Mouse (Mus musculus) CH12.LX (cell line): ENCODE measurements around the gene Mad1l1. TPM values are rescaled to one million over a fixed set of nuclear protein-coding genes. Genes with fewer than 3 reads are reported as not detected.

Source experiments
- DNase-seq: peaks from one replicate; pipeline ENCODE4 v3.0.0-alpha.2; 2013; ENCODE audit errors: extremely low read depth
- H3K27ac ChIP-seq: 2 replicates; pipeline ENCODE4 v1.5.1; 2012; ENCODE audit warnings: low read depth, mild to moderate bottlenecking, control low read depth, moderate library complexity; ENCODE audit not compliant: insufficient read depth
- H3K27me3 ChIP-seq: replicated peaks from 2 replicates; pipeline ENCODE3; 2012; ENCODE audit warnings: inconsistent platforms
- H3K36me3 ChIP-seq, 2 experiments: replicated peaks in 1 of 2; 2 replicates each; pipeline versions ENCODE3 to v1.6.1; 2012; ENCODE audit warnings: inconsistent platforms in 1 of 2, low read length in 1 of 2, mild to moderate bottlenecking in 1 of 2, mixed read lengths in 1 of 2, moderate library complexity in 1 of 2; ENCODE audit not compliant: control insufficient read depth in 1 of 2, insufficient read depth in 1 of 2
- H3K4me1 ChIP-seq, 2 experiments: 2 replicates each; pipeline ENCODE4 v1.6.1; 2012; ENCODE audit warnings: inconsistent platforms in 1 of 2, moderate library complexity in 1 of 2; ENCODE audit not compliant: insufficient read depth in 2 of 2, control insufficient read depth in 1 of 2
- H3K4me2 ChIP-seq: 2 replicates; pipeline ENCODE4 v1.6.1; 2012; ENCODE audit warnings: low read depth, mild to moderate bottlenecking, control low read depth; ENCODE audit not compliant: poor library complexity, insufficient read depth, severe bottlenecking
- H3K4me3 ChIP-seq, 3 experiments: fragments of 150-350 bp in 1 of 3; sonication (generic) in 1 of 3; replicated peaks in 1 of 3; 2 replicates each; pipeline versions ENCODE3 to v1.5.1; 2011 to 2012; ENCODE audit warnings: low read depth in 2 of 3, low read length in 2 of 3, mild to moderate bottlenecking in 2 of 3, moderate library complexity in 2 of 3, control low read depth in 1 of 3, improper control_type of control experiment in 1 of 3, inconsistent platforms in 1 of 3, mixed read lengths in 1 of 3; ENCODE audit not compliant: poor library complexity in 1 of 3
- H3K79me2 ChIP-seq: replicated peaks from 2 replicates; pipeline ENCODE4 v1.6.1; 2012; ENCODE audit warnings: mild to moderate bottlenecking, moderate library complexity; ENCODE audit not compliant: control insufficient read depth, poor library complexity, insufficient read depth, severe bottlenecking; ENCODE audit errors: extremely low read depth
- H3K9ac ChIP-seq: 2 replicates; pipeline ENCODE4 v1.6.1; 2012; ENCODE audit warnings: low read depth, mild to moderate bottlenecking, control low read depth, moderate library complexity; ENCODE audit not compliant: insufficient read depth
- H3K9me3 ChIP-seq: replicated peaks from 2 replicates; pipeline ENCODE3; 2012; ENCODE audit warnings: low read length, inconsistent platforms, mixed read lengths
- CHD2 ChIP-seq: IDR thresholded peaks from 2 replicates; pipeline ENCODE4 v1.6.1; 2011; ENCODE audit warnings: low read length, improper control_type of control experiment
- GABPA ChIP-seq: IDR thresholded peaks from 2 replicates; pipeline ENCODE4 v1.6.1; 2012; ENCODE audit warnings: low read depth, low read length, improper control_type of control experiment, inconsistent platforms; ENCODE audit not compliant: insufficient replicate concordance
- JUND ChIP-seq: conservative IDR thresholded peaks from 2 replicates; pipeline ENCODE4 v1.6.1; 2011; ENCODE audit warnings: low read depth, low read length, improper control_type of control experiment
- MAFK ChIP-seq: IDR thresholded peaks from 2 replicates; pipeline ENCODE4 v1.6.1; 2011; ENCODE audit warnings: low read length, improper control_type of control experiment; ENCODE audit not compliant: insufficient replicate concordance
- MAX ChIP-seq: IDR thresholded peaks from 2 replicates; pipeline ENCODE4 v1.6.1; 2011; ENCODE audit warnings: low read length, improper control_type of control experiment
- MEF2A ChIP-seq: IDR thresholded peaks from 2 replicates; pipeline ENCODE4 v1.6.1; 2014; ENCODE audit warnings: low read depth, mild to moderate bottlenecking, inconsistent platforms, low read length, improper control_type of control experiment, borderline replicate concordance
- MXI1 ChIP-seq: IDR thresholded peaks from 2 replicates; pipeline ENCODE4 v1.6.1; 2011; ENCODE audit warnings: mild to moderate bottlenecking, low read depth, low read length, improper control_type of control experiment
- MYC ChIP-seq: IDR thresholded peaks from 2 replicates; pipeline ENCODE4 v1.6.1; 2011; ENCODE audit warnings: low read depth, mild to moderate bottlenecking, improper control_type of control experiment, low read length
- NELFE ChIP-seq: IDR thresholded peaks from 2 replicates; pipeline ENCODE4 v1.6.1; 2011; ENCODE audit warnings: low read depth, low read length, improper control_type of control experiment
- POLR2AphosphoS2 ChIP-seq: IDR thresholded peaks from 2 replicates; pipeline ENCODE4 v1.6.1; 2011; ENCODE audit warnings: low read depth, low read length, improper control_type of control experiment
- RCOR1 ChIP-seq: conservative IDR thresholded peaks from 2 replicates; pipeline ENCODE4 v1.6.1; 2012; ENCODE audit warnings: low read depth, mild to moderate bottlenecking, inconsistent platforms, low read length, improper control_type of control experiment
- SIN3A ChIP-seq: IDR thresholded peaks from 2 replicates; pipeline ENCODE4 v1.6.1; 2012; ENCODE audit warnings: low read length, improper control_type of control experiment, inconsistent platforms
- TBP ChIP-seq: conservative IDR thresholded peaks from 2 replicates; pipeline ENCODE4 v1.6.1; 2011; ENCODE audit warnings: low read depth, low read length, improper control_type of control experiment
- TCF12 ChIP-seq: IDR thresholded peaks from 2 replicates; pipeline ENCODE4 v1.6.1; 2014; ENCODE audit warnings: low read depth, mild to moderate bottlenecking, inconsistent platforms, low read length, improper control_type of control experiment
- USF1 ChIP-seq: IDR thresholded peaks from 2 replicates; pipeline ENCODE4 v1.6.1; 2014; ENCODE audit warnings: low read depth, mild to moderate bottlenecking, inconsistent platforms, low read length, improper control_type of control experiment
- ZKSCAN1 ChIP-seq: IDR thresholded peaks from 2 replicates; pipeline ENCODE4 v1.6.1; 2012; ENCODE audit warnings: low read depth, inconsistent platforms, low read length, improper control_type of control experiment, borderline replicate concordance
- ZNF384 ChIP-seq: IDR thresholded peaks from 2 replicates; pipeline ENCODE4 v1.6.1; 2012; ENCODE audit warnings: low read depth, low read length, improper control_type of control experiment, inconsistent platforms
- dilution Hi-C: fragments of 300-500 bp; cut with MboI; formaldehyde crosslinking; loops from 2 replicates; pipeline ENCODE4 v1.14.3; 2020; ENCODE audit warnings: low sequenced_read_pairs; ENCODE audit not compliant: extremely low pct_unique_long_range_greater_than_20kb, extremely low pct_ligation_motif_present
- in situ Hi-C: fragments of 300-500 bp; cut with MboI; formaldehyde crosslinking; loops from 3 replicates; pipeline ENCODE4 v1.14.3; 2019; ENCODE audit warnings: low sequenced_read_pairs, low pct_ligation_motif_present, low pct_unique_long_range_greater_than_20kb, mixed read lengths
- polyA plus RNA-seq: library from polyadenylated mRNA; unstranded; fragments of >175 nt; gene quantifications from 2 replicates; pipeline ENCODE4 v1.2.1, GENCODE M21; 2012; ENCODE audit warnings: low read depth; ENCODE audit not compliant: insufficient read length
- total RNA-seq, 2 experiments: library from RNA; depleted of rRNA; stranded (reverse); fragments of 300-350 nt in 1 of 2; fragments of >200 nt in 1 of 2; gene quantifications; 2 replicates each; pipeline ENCODE4 v1.2.3; 2012 to 2014

Gene Mad1l1
- total and polyA plus RNA-seq, 3 experiments: 24.8 to 45.6 (median 28.9) TPM

DNA sequence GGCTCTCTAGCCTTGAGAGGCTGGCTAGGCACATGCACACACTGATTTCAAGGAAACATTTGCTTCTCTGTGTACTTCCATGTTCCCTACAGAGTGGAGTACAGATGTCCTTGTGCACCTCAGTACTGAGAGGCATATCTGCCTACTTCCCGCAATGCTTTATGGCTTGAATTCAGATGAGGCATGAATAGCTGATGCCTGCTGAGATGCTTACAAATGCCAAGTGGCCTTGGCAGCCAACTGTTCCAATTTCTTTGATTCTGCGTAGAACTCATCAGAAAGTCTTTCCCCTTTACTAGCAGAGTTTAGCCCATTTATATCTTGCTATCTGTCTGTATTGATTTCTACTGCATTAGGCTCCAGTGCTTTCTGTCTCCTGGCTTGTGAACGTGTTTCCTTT is 202.4 kb downstream of the Mad1l1 start:
- dilution Hi-C loops: no loop called here

GRCm38 (mm10) chr5:140117968-140118367 is 203.4 kb downstream of the Mad1l1 start:
- Histone ChIP-seq H3K9me3 (no peaks in the 10 kb centered on the region), H3K4me3 (no peak overlapping the region), H3K4me1 (peaks cover 0 to 33% of the 10 kb centered on the region in 2 experiments; a peak in 2 of 4 replicates), H3K9ac (no peak overlapping the region), H3K36me3 (peaks cover 8 to 85% of the 10 kb centered on the region in 2 experiments), H3K79me2 (no peaks in the 10 kb centered on the region), H3K27ac (no peak overlapping the region), H3K27me3 (no peaks in the 10 kb centered on the region), H3K4me2 (no peak overlapping the region)
- DNase-seq: no peak
- TF ChIP-seq MAFK: no peak
- no peak for TF ChIP-seq CHD2
- dilution Hi-C loops (no loop called here), in situ Hi-C loops (no loop called here)

More for the DNA sequence above, 202.4 kb downstream of the Mad1l1 start:
- no peak for DNase-seq
- Histone ChIP-seq H3K4me3 (no peak overlapping the region), H3K27ac (no peak overlapping the region), H3K9me3 (no peaks in the 10 kb centered on the region), H3K27me3 (no peaks in the 10 kb centered on the region), H3K9ac (no peak overlapping the region), H3K4me1 (peaks cover 0 to 43% of the 10 kb centered on the region in 2 experiments; a peak in 2 of 4 replicates), H3K36me3 (peaks cover 6 to 79% of the 10 kb centered on the region in 2 experiments), H3K4me2 (no peak overlapping the region), H3K79me2 (no peaks in the 10 kb centered on the region)
- TF ChIP-seq MAX (no peak), ZNF384 (no peak), POLR2AphosphoS2 (no peak), RCOR1 (no peak), TCF12 (no peak), MYC (no peak), MAFK (no peak), MEF2A (no peak), NELFE (no peak), CHD2 (no peak), SIN3A (no peak), TBP (no peak), GABPA (no peak), ZKSCAN1 (no peak), USF1 (no peak), JUND (no peak), MXI1 (no peak)
- in situ Hi-C loops: no loop called here
